Mouse (Mus musculus) intestine, embryonic 14.5 days (tissue): ENCODE data around the gene Tmem101. TPM values are rescaled to one million over a fixed set of nuclear protein-coding genes. Genes with fewer than 3 reads are reported as not detected.
A peak's percentile ranks its signal among the peaks of the same experiment; 100 is the strongest.

Source experiments
- ATAC-seq: fragments of 200-750 bp; cut with Nextera tagmentation; replicated peaks from 2 replicates; pipeline ENCODE4 v1.8.0; 2017; ENCODE audit warnings: low read depth, moderate number of reproducible peaks, moderate TSS enrichment, moderate library complexity; ENCODE audit not compliant: low FRiP score, low TSS enrichment
- DNase-seq: peaks from one replicate; pipeline ENCODE4 v3.0.0-alpha.2; 2018; ENCODE audit warnings: low spot score
- H3K27ac ChIP-seq: fragments of 300-500 bp; sonication (generic); 2 replicates; pipeline ENCODE4 v1.5.1; 2014; ENCODE audit warnings: low read depth, mild to moderate bottlenecking, control low read depth
- H3K27me3 ChIP-seq: fragments of 300-500 bp; sonication (generic); replicated peaks from 2 replicates; pipeline ENCODE4 v1.6.1; 2014; ENCODE audit warnings: low read length, control low read depth; ENCODE audit not compliant: control insufficient read depth, insufficient read depth
- H3K36me3 ChIP-seq: fragments of 300-500 bp; sonication (generic); 2 replicates; pipeline ENCODE4 v1.6.1; 2014; ENCODE audit warnings: low read length, control low read depth; ENCODE audit not compliant: control insufficient read depth, insufficient read depth
- H3K4me1 ChIP-seq: fragments of 300-500 bp; sonication (generic); replicated peaks from 2 replicates; pipeline ENCODE4 v1.6.1; 2014; ENCODE audit warnings: low read length, control low read depth, mixed read lengths; ENCODE audit not compliant: control insufficient read depth, insufficient read depth
- H3K4me2 ChIP-seq: fragments of 300-500 bp; sonication (generic); 2 replicates; pipeline ENCODE4 v1.6.1; 2014; ENCODE audit warnings: low read length
- H3K4me3 ChIP-seq: fragments of 300-500 bp; sonication (generic); 2 replicates; pipeline ENCODE4 v1.5.1; 2014; ENCODE audit warnings: low read depth, low read length, control low read depth, mixed read lengths
- H3K9ac ChIP-seq: fragments of 300-500 bp; sonication (generic); 2 replicates; pipeline ENCODE4 v1.6.1; 2014; ENCODE audit warnings: mild to moderate bottlenecking, low read length
- H3K9me3 ChIP-seq: fragments of 300-500 bp; sonication (generic); 2 replicates; pipeline ENCODE4 v1.6.1; 2016; ENCODE audit warnings: low read length, control low read depth; ENCODE audit not compliant: control insufficient read depth
- WGBS: fragments of 180-500 bp; shearing (Covaris S2); extraction: QIAGEN DNeasy Blood & Tissue Kit; methylation state at CpG from one replicate; pipeline ENCODE4 v1.1.7; 2014; 5-methylcytosine and 5-hydroxymethylcytosine counted together
- polyA plus RNA-seq: library from polyadenylated mRNA; unstranded; fragments of >200 nt; fragmentation: Nextera tagmentation; extraction: Ambion mirVana; gene quantifications from 2 replicates; pipeline ENCODE4 v1.2.1, GENCODE M21; 2014

Gene Tmem101
- polyA plus RNA-seq, 1 experiment from 2014 or later = 22.6 TPM

GRCm38 (mm10) chr11:102145471-102146001 lies 10.7 kb downstream of the Tmem101 start, which contains the start of gene Nags:
Nags (plus strand) TSS chr11:102145513.
- no peaks in the 10 kb centered on the region for H3K9me3 ChIP-seq
- DNase-seq (no peak), ATAC-seq (0 out of 2 replicates have a peak, but pooled peaks have one; percentile 32)
- H3K9ac ChIP-seq = no peak within 1 kb of the TSS
- H3K4me3 ChIP-seq = peak within 1 kb of the TSS; percentile 17
- 1% methylated on average over 50 of the region's 50 CpGs for WGBS
- no peaks in the 10 kb centered on the region for H3K36me3 ChIP-seq
- peaks cover 8% of the 10 kb centered on the region for H3K4me1 ChIP-seq
- peaks cover 54% of the 10 kb centered on the region for H3K27me3 ChIP-seq
- H3K4me2 ChIP-seq = peak within 1 kb of the TSS; percentile 49
- no peak within 1 kb of the TSS for H3K27ac ChIP-seq

- no peak for ATAC-seq
- Histone ChIP-seq H3K4me3 (peak overlapping the region; percentile 17), H3K36me3 (no peaks in the 10 kb centered on the region), H3K4me1 (peaks cover 8% of the 10 kb centered on the region), H3K27me3 (peaks cover 54% of the 10 kb centered on the region), H3K9me3 (no peaks in the 10 kb centered on the region), H3K9ac (no peak overlapping the region), H3K4me2 (peak overlapping the region; percentile 49), H3K27ac (no peak overlapping the region)
- DNase-seq = no peak
- 19% methylated on average over 13 of the region's 13 CpGs for WGBS
Measured at GRCm38 (mm10) chr11:102144957-102145470, 11.2 kb downstream of the Tmem101 start.

GRCm38 (mm10) chr11:102142355-102142754 lies 13.8 kb downstream of the Tmem101 start:
- H3K4me3 ChIP-seq = no peak overlapping the region
- H3K9me3 ChIP-seq = no peaks in the 10 kb centered on the region
- H3K27me3 ChIP-seq = peaks cover 31% of the 10 kb centered on the region
- ATAC-seq (0 out of 2 replicates have a peak, but pooled peaks have one; percentile 45), DNase-seq (no peak)
- 54% methylated on average over 7 of the region's 7 CpGs for WGBS
- no peak overlapping the region for H3K27ac ChIP-seq
- 0 out of 2 replicates have a peak overlapping the region, but pooled peaks have one; percentile 1 for H3K4me2 ChIP-seq
- no peak overlapping the region for H3K9ac ChIP-seq
- peaks cover 8% of the 10 kb centered on the region for H3K4me1 ChIP-seq
- H3K36me3 ChIP-seq = no peaks in the 10 kb centered on the region

GRCm38 (mm10) chr11:102140508-102140907 lies 15.7 kb downstream of the Tmem101 start:
- WGBS = 2% methylated on average over 5 of the region's 5 CpGs
- peak; percentile 90 for DNase-seq

GRCm38 (mm10) chr11:102138447-102138740 lies 17.8 kb downstream of the Tmem101 start:
- peak overlapping the region; percentile 18; the same call in 1 of the 2 replicates for H3K9ac ChIP-seq
- 0 out of 2 replicates have a peak, but pooled peaks cover 3% of the 10 kb centered on the region for H3K27me3 ChIP-seq
- no peak overlapping the region for H3K27ac ChIP-seq
- H3K4me3 ChIP-seq = no peak overlapping the region
- H3K4me1 ChIP-seq = 0 out of 2 replicates have a peak, but pooled peaks cover 3% of the 10 kb centered on the region
- peak; percentile 81 for DNase-seq
- ATAC-seq = peak; percentile 45; the same call in 1 of the 2 replicates
- under 1% methylated on average over 18 of the region's 18 CpGs for WGBS
- no peaks in the 10 kb centered on the region for H3K9me3 ChIP-seq
- H3K36me3 ChIP-seq = no peaks in the 10 kb centered on the region
- H3K4me2 ChIP-seq = peak overlapping the region; percentile 51

More at GRCm38 (mm10) chr11:102140508-102140907, 15.7 kb downstream of the Tmem101 start:
- Histone ChIP-seq H3K4me1 (peaks cover 1% of the 10 kb centered on the region; the same call in 1 of the 2 replicates), H3K9me3 (no peaks in the 10 kb centered on the region), H3K36me3 (no peaks in the 10 kb centered on the region), H3K27me3 (peaks cover 12% of the 10 kb centered on the region), H3K27ac (no peak overlapping the region), H3K4me3 (no peak overlapping the region), H3K4me2 (no peak overlapping the region), H3K9ac (no peak overlapping the region)
- no peak for ATAC-seq

GRCm38 (mm10) chr11:102137625-102138446 lies 18.4 kb downstream of the Tmem101 start:
- 42% methylated on average over 13 of the region's 13 CpGs for WGBS
- Histone ChIP-seq H3K4me1 (0 out of 2 replicates have a peak, but pooled peaks cover 3% of the 10 kb centered on the region), H3K4me3 (no peak overlapping the region), H3K4me2 (peak overlapping the region; percentile 51), H3K36me3 (no peaks in the 10 kb centered on the region), H3K27me3 (0 out of 2 replicates have a peak, but pooled peaks cover 3% of the 10 kb centered on the region), H3K9ac (peak overlapping the region; percentile 18; the same call in 1 of the 2 replicates), H3K27ac (no peak overlapping the region), H3K9me3 (no peaks in the 10 kb centered on the region)
- DNase-seq (no peak), ATAC-seq (no peak)

GRCm38 (mm10) chr11:102134516-102134915 lies 21.7 kb downstream of the Tmem101 start:
- H3K9me3 ChIP-seq = no peaks in the 10 kb centered on the region
- H3K27ac ChIP-seq = no peak overlapping the region
- no peak overlapping the region for H3K9ac ChIP-seq
- no peak overlapping the region for H3K4me2 ChIP-seq
- H3K4me1 ChIP-seq = 0 out of 2 replicates have a peak, but pooled peaks cover 3% of the 10 kb centered on the region
- H3K4me3 ChIP-seq = no peak overlapping the region
- 27% methylated on average over 4 of the region's 4 CpGs for WGBS
- DNase-seq (no peak), ATAC-seq (no peak)
- no peaks in the 10 kb centered on the region for H3K36me3 ChIP-seq
- H3K27me3 ChIP-seq = 0 out of 2 replicates have a peak, but pooled peaks cover 3% of the 10 kb centered on the region

GRCm38 (mm10) chr11:102117386-102117785 lies 38.8 kb downstream of the Tmem101 start:
- Histone ChIP-seq H3K27me3 (no peaks in the 10 kb centered on the region), H3K9me3 (no peaks in the 10 kb centered on the region), H3K36me3 (no peaks in the 10 kb centered on the region), H3K4me3 (no peak overlapping the region), H3K27ac (no peak overlapping the region), H3K9ac (no peak overlapping the region), H3K4me1 (no peaks in the 10 kb centered on the region), H3K4me2 (no peak overlapping the region)
- DNase-seq (no peak), ATAC-seq (no peak)
- WGBS = 79% methylated on average over 6 of the region's 6 CpGs
